Mouse (Mus musculus) heart, adult 8-10 months (tissue): ENCODE results near the gene Slc35b1. TPM values are rescaled to one million over a fixed set of nuclear protein-coding genes. Genes with fewer than 3 reads are reported as not detected.

Experiments
- DNase-seq: peaks from one replicate; pipeline ENCODE4 v3.0.0; 2022; ENCODE audit warnings: low spot score
- total RNA-seq, 4 experiments: library from RNA; stranded (reverse); gene quantifications; 2 replicates each; pipeline ENCODE4 v1.2.4; 2022

Gene Slc35b1
- total RNA-seq, 4 experiments from 2014 or later: 35.4 to 42.2 (median 36.5) TPM

GRCm38 (mm10) chr11:95365596-95365995, 18.9 kb upstream of the Slc35b1 start:
- peak; percentile 92 for DNase-seq

- DNase-seq: peak; percentile 43
Measured at GRCm38 (mm10) chr11:95366280-95366897, 18.1 kb upstream of the Slc35b1 start.

GRCm38 (mm10) chr11:95367011-95367735, 17.3 kb upstream of the Slc35b1 start:
- DNase-seq: no peak

- no peak for DNase-seq
Measured at GRCm38 (mm10) chr11:95368231-95368823, 16.2 kb upstream of the Slc35b1 start.

- DNase-seq: no peak
Measured at GRCm38 (mm10) chr11:95368871-95369270, 15.6 kb upstream of the Slc35b1 start.

GRCm38 (mm10) chr11:95369964-95370890, 14.3 kb upstream of the Slc35b1 start:
- DNase-seq: peak; percentile 78

- DNase-seq: no peak
Measured at GRCm38 (mm10) chr11:95371182-95371581, 13.3 kb upstream of the Slc35b1 start.

- DNase-seq: no peak
Measured at GRCm38 (mm10) chr11:95378926-95379325, 5.6 kb upstream of the Slc35b1 start.

- no peak for DNase-seq
Measured at GRCm38 (mm10) chr11:95379552-95379951, 4.9 kb upstream of the Slc35b1 start.

- no peak for DNase-seq
Measured at GRCm38 (mm10) chr11:95380711-95381110, 3.8 kb upstream of the Slc35b1 start.

- no peak for DNase-seq
Measured at GRCm38 (mm10) chr11:95381146-95381545, 3.3 kb upstream of the Slc35b1 start.

GRCm38 (mm10) chr11:95383331-95383986, 1.0 kb upstream of the Slc35b1 start:
- peak; percentile 69 for DNase-seq

GRCm38 (mm10) chr11:95384004-95384318, 531 bp upstream of the Slc35b1 start:
- DNase-seq: no peak

- no peak for DNase-seq
Measured at GRCm38 (mm10) chr11:95384973-95385320, 455 bp downstream of the Slc35b1 start.

GRCm38 (mm10) chr11:95387354-95387753, 2.9 kb downstream of the Slc35b1 start:
- DNase-seq: no peak

GRCm38 (mm10) chr11:95389006-95389405, 4.5 kb downstream of the Slc35b1 start:
- DNase-seq: no peak

GRCm38 (mm10) chr11:95390420-95390819, 5.9 kb downstream of the Slc35b1 start:
- no peak for DNase-seq

GRCm38 (mm10) chr11:95391201-95391600, 6.7 kb downstream of the Slc35b1 start:
- no peak for DNase-seq

GRCm38 (mm10) chr11:95391743-95392142, 7.3 kb downstream of the Slc35b1 start:
- DNase-seq: no peak

GRCm38 (mm10) chr11:95392223-95392667, 7.8 kb downstream of the Slc35b1 start:
- no peak for DNase-seq

- DNase-seq: no peak
Measured at GRCm38 (mm10) chr11:95392708-95393499, 8.4 kb downstream of the Slc35b1 start.
